ENCODE assay signal across 8 mouse cellular contexts in genomic region chr7:38191571-38191970, GRCm38 (mm10). TPM values are rescaled to one million over a fixed set of nuclear protein-coding genes. Genes with fewer than 3 reads are reported as not detected.
DNase-seq lines count a peak whose midpoint lies in the region; ATAC-seq and TF ChIP-seq lines count a peak whose summit lies in the region.

No protein-coding gene starts in this region.

- H3K4me2 ChIP-seq in CH12.LX (ENCODE audit: insufficient read depth, low read depth, poor library complexity, severe bottlenecking), result no peak overlapping the region
- H3K4me2 ChIP-seq in intestine, embryonic 16.5 days (ENCODE audit: low read depth, low read length), result no peak overlapping the region

- peak; percentile 38 to 64; a peak in 3 of 4 replicates for TF ChIP-seq CTCF in CH12.LX (conservative IDR thresholded peaks at IDR 0.05 in 1 of 2, IDR thresholded peaks at IDR 0.05 in 1 of 2; ENCODE audit: low read depth in 2 of 2, low read length in 2 of 2)

- H3K9me3 ChIP-seq in CH12.LX (replicated peaks; ENCODE audit: low read length), result peaks cover 2% of the 10 kb centered on the region
- H3K9me3 ChIP-seq in intestine, embryonic 16.5 days (ENCODE audit: control insufficient read depth, low read length), result no peaks in the 10 kb centered on the region

- no peak for TF ChIP-seq POLR2A in CH12.LX (IDR thresholded peaks at IDR 0.05; ENCODE audit: low read depth, low read length)

- no peak for TF ChIP-seq EP300 in CH12.LX (IDR thresholded peaks at IDR 0.05; ENCODE audit: low read length)

- H3K27ac ChIP-seq in CH12.LX (ENCODE audit: insufficient read depth, low read depth), result no peak overlapping the region
- H3K27ac ChIP-seq in intestine, embryonic 16.5 days (ENCODE audit: low read length), result no peak overlapping the region

- H3K4me3 ChIP-seq in CH12.LX (replicated peaks in 1 of 3; ENCODE audit: low read depth in 2 of 3, low read length in 2 of 3, poor library complexity in 1 of 3), result no peak overlapping the region
- no peak overlapping the region for H3K4me3 ChIP-seq in intestine, embryonic 16.5 days (ENCODE audit: low read length)

- dilution Hi-C loops in CH12.LX (cut with MboI; ENCODE audit: extremely low pct_ligation_motif_present, extremely low pct_unique_long_range_greater_than_20kb, low sequenced_read_pairs), result no loop called here

- no peak overlapping the region for H3K9ac ChIP-seq in CH12.LX (ENCODE audit: insufficient read depth, low read depth)
- H3K9ac ChIP-seq in intestine, embryonic 16.5 days (ENCODE audit: low read depth, low read length), result no peak overlapping the region

- DNase-seq in CD4-positive, CD25-positive, alpha-beta regulatory T cell, adult 2 months (ENCODE audit: low read depth, low spot score), result peak; percentile 72
- peak; percentile 37 to 57 for DNase-seq in kidney, postnatal 4 days
- no peak for DNase-seq in kidney, postnatal 14 days
- peak; percentile 53 for DNase-seq in CH12.LX (ENCODE audit: extremely low read depth)
- DNase-seq in forelimb bud, embryonic 11.5 days (ENCODE audit: low read depth, low spot score), result peak; percentile 51
- no peak for DNase-seq in frontal cortex, postnatal 10 days (ENCODE audit: low spot score in 2 of 2)

- no peak for ATAC-seq in CD4-positive, CD25-positive, alpha-beta regulatory T cell, adult 4 months
- ATAC-seq in intestine, embryonic 16.5 days, result no peak

- no peaks in the 10 kb centered on the region for H3K27me3 ChIP-seq in CH12.LX (replicated peaks)
- H3K27me3 ChIP-seq in intestine, embryonic 16.5 days (replicated peaks; ENCODE audit: control insufficient read depth, insufficient read depth, low read length), result no peaks in the 10 kb centered on the region

- peak; percentile 10 for TF ChIP-seq RAD21 in CH12.LX (IDR thresholded peaks at IDR 0.05; ENCODE audit: low read depth, low read length)

- H3K36me3 ChIP-seq in CH12.LX (replicated peaks in 1 of 2; ENCODE audit: control insufficient read depth in 1 of 2, insufficient read depth in 1 of 2, low read length in 1 of 2), result peaks cover 3 to 57% of the 10 kb centered on the region in 2 experiments
- H3K36me3 ChIP-seq in intestine, embryonic 16.5 days (ENCODE audit: control insufficient read depth, insufficient read depth, low read length), result no peaks in the 10 kb centered on the region

- H3K4me1 ChIP-seq in CH12.LX (ENCODE audit: control insufficient read depth in 1 of 2, insufficient read depth in 2 of 2), result peaks cover 0 to 12% of the 10 kb centered on the region in 2 experiments; a peak in 1 of 4 replicates
- no peaks in the 10 kb centered on the region for H3K4me1 ChIP-seq in intestine, embryonic 16.5 days (ENCODE audit: control insufficient read depth, insufficient read depth, low read length)

- in situ Hi-C loops in CH12.LX (cut with MboI; ENCODE audit: low pct_ligation_motif_present, low pct_unique_long_range_greater_than_20kb, low sequenced_read_pairs), result no loop called here

- WGBS in intestine, embryonic 16.5 days, result 53% methylated on average over 10 of the region's 10 CpGs

- no peaks in the 10 kb centered on the region for H3K79me2 ChIP-seq in CH12.LX (replicated peaks; ENCODE audit: control insufficient read depth, extremely low read depth, insufficient read depth, poor library complexity, severe bottlenecking)

TF ChIP-seq in CH12.LX, 34 proteins besides CTCF, POLR2A, EP300 and RAD21:
- peak; percentile 32 for TF ChIP-seq SMC3 (IDR thresholded peaks at IDR 0.05; ENCODE audit: low read depth, low read length)
- TF ChIP-seq ELF1 (IDR thresholded peaks at IDR 0.05; ENCODE audit: low read depth, low read length), result no peak
- TF ChIP-seq E2F4 (IDR thresholded peaks at IDR 0.05; ENCODE audit: insufficient replicate concordance, low read depth, low read length), result no peak

RNA-seq across cellular contexts. Expression of gene 1600014C10Rik, which starts 8.6 kb away (rescaled TPM):
- 100 to 1,000 TPM; 152 to 193 TPM for polyA plus RNA-seq in CD4-positive, CD25-positive, alpha-beta regulatory T cell, adult 4 months (2017; shearing (Covaris generic))
- 7.4 and 8.1 TPM in 2 replicates for total RNA-seq in CH12.LX (2012; rRNA removed)
- 9.7 and 10.3 TPM in 2 replicates for total RNA-seq in CH12.LX (2014; rRNA removed)
- polyA plus RNA-seq in CH12.LX (2012; ENCODE audit: insufficient read length, low read depth), result 9.4 and 10.6 TPM in 2 replicates
- polyA plus RNA-seq in intestine, embryonic 16.5 days (2015; fragmentation: Nextera tagmentation; extraction: Ambion mirVana), result 16.6 TPM in 2 replicates

RNA-seq across cellular contexts. Expression of gene Plekhf1, which starts 36.2 kb away (rescaled TPM):
- under 1 TPM; 0.37 to 0.39 TPM for polyA plus RNA-seq in CD4-positive, CD25-positive, alpha-beta regulatory T cell, adult 4 months (2017; shearing (Covaris generic))
- total RNA-seq in CH12.LX (2012; rRNA removed) (0.59 and 0.72 TPM in 2 replicates), CH12.LX (2014; rRNA removed) (0.16 and 0.24 TPM in 2 replicates)
- polyA plus RNA-seq in CH12.LX (2012; ENCODE audit: insufficient read length, low read depth), result 0.12 TPM in 1 of 2 replicates, not detected in the other
- 4.5 and 4.8 TPM in 2 replicates for polyA plus RNA-seq in intestine, embryonic 16.5 days (2015; fragmentation: Nextera tagmentation; extraction: Ambion mirVana)

Comparison
In these comparisons a context has a peak if more than half of its experiments do, and no peak if none do; other contexts are left out.
1. DNase-seq: peak in CD4-positive, CD25-positive, alpha-beta regulatory T cell, adult 2 months (single experiment), kidney, postnatal 4 days (2 of 2), CH12.LX (single experiment) and forelimb bud, embryonic 11.5 days (single experiment); none in kidney, postnatal 14 days (single experiment) and frontal cortex, postnatal 10 days (0 of 2).